Mouse (Mus musculus): Measurements from ENCODE around the gene Isg20.

DNA sequence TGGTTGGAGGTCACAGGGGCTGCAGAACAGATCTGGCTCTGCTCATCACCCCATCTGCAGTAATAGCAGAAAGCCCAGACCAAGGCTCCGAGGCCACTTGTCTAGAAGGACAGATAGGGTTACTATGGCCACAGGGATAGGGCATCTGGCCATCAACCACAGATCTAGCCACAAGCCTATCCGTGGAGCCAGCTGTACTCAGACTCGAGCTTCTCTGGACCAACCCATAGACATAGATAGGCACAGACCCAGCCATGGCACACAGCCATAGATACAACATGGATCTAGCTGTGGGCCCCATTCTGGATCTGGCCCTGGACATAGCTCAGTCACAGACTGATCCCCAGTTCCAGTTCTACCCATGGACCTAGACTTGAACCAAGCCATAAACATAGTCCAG lies 27.7 kb downstream of the Isg20 start:
- TF ChIP-seq POLR2A (IDR thresholded peaks at IDR 0.05; ENCODE audit: insufficient read length, low read depth) (no peak), MYOD1 (IDR thresholded peaks at IDR 0.05; ENCODE audit: control insufficient read depth in 1 of 3, insufficient read length in 2 of 3, low read depth in 2 of 3) (peak in 1 of 3 experiments; percentile 5), SRF (IDR thresholded peaks at IDR 0.05; ENCODE audit: control insufficient read depth, insufficient read length, low read depth) (no peak)

Measured in myocyte (in vitro differentiated cells).